Mouse (Mus musculus): Measurements from ENCODE around the gene AA467197. TPM values are rescaled to one million over a fixed set of nuclear protein-coding genes. Genes with fewer than 3 reads are reported as not detected.

AA467197 gene
- polyA plus RNA-seq, 1 experiment from 2014 or later: 6.8 TPM

- Histone ChIP-seq H3K9me3 (ENCODE audit: low read length) (peaks cover 13% of the 10 kb centered on the region), H3K4me1 (ENCODE audit: insufficient read depth) (no peaks in the 10 kb centered on the region), H3K4me3 (ENCODE audit: low read depth, low read length) (no peak overlapping the region), H3K9ac (replicated peaks) (no peak overlapping the region), H3K27ac (ENCODE audit: low read depth) (no peak overlapping the region), H3K36me3 (replicated peaks; ENCODE audit: insufficient read depth, low read length) (no peaks in the 10 kb centered on the region), H3K4me2 (ENCODE audit: low read depth, low read length) (no peak overlapping the region), H3K27me3 (ENCODE audit: insufficient read depth, low read length) (no peaks in the 10 kb centered on the region)
- no peak for DNase-seq
- peak; percentile 27; the same call in 1 of the 2 replicates for ATAC-seq
- TF ChIP-seq CTCF (IDR thresholded peaks at IDR 0.05; ENCODE audit: low read depth) (no peak), EP300 (IDR thresholded peaks at IDR 0.05; ENCODE audit: low read depth) (no peak)
- 75% methylated on average over 5 of the region's 5 CpGs for WGBS (ENCODE audit: insufficient replicate concordance)
Observed at GRCm38 (mm10) chr2:122681379-122682137, 44.8 kb downstream of the AA467197 start.

GRCm38 (mm10) chr2:122682520-122682919, 45.7 kb downstream of the AA467197 start:
- H3K4me3 ChIP-seq (ENCODE audit: low read depth, low read length): no peak overlapping the region
- no peak overlapping the region for H3K4me2 ChIP-seq (ENCODE audit: low read depth, low read length)
- DNase-seq (no peak), ATAC-seq (no peak)
- H3K9me3 ChIP-seq (ENCODE audit: low read length): peaks cover 13% of the 10 kb centered on the region
- WGBS (ENCODE audit: insufficient replicate concordance): 72% methylated on average over 2 of the region's 2 CpGs
- H3K27ac ChIP-seq (ENCODE audit: low read depth): no peak overlapping the region
- H3K9ac ChIP-seq (replicated peaks): no peak overlapping the region
- no peaks in the 10 kb centered on the region for H3K4me1 ChIP-seq (ENCODE audit: insufficient read depth)
- H3K27me3 ChIP-seq (ENCODE audit: insufficient read depth, low read length): no peaks in the 10 kb centered on the region
- no peak for TF ChIP-seq EP300 (IDR thresholded peaks at IDR 0.05; ENCODE audit: low read depth)
- TF ChIP-seq CTCF (IDR thresholded peaks at IDR 0.05; ENCODE audit: low read depth): no peak
- no peaks in the 10 kb centered on the region for H3K36me3 ChIP-seq (replicated peaks; ENCODE audit: insufficient read depth, low read length)

GRCm38 (mm10) chr2:122683641-122684040, 46.9 kb downstream of the AA467197 start:
- ATAC-seq (no peak), DNase-seq (no peak)
- H3K36me3 ChIP-seq (replicated peaks; ENCODE audit: insufficient read depth, low read length): no peaks in the 10 kb centered on the region
- H3K9me3 ChIP-seq (ENCODE audit: low read length): peaks cover 13% of the 10 kb centered on the region
- H3K9ac ChIP-seq (replicated peaks): no peak overlapping the region
- TF ChIP-seq EP300 (IDR thresholded peaks at IDR 0.05; ENCODE audit: low read depth) (no peak), CTCF (IDR thresholded peaks at IDR 0.05; ENCODE audit: low read depth) (no peak)
- no peaks in the 10 kb centered on the region for H3K4me1 ChIP-seq (ENCODE audit: insufficient read depth)
- H3K4me3 ChIP-seq (ENCODE audit: low read depth, low read length): no peak overlapping the region
- no peak overlapping the region for H3K4me2 ChIP-seq (ENCODE audit: low read depth, low read length)
- no peak overlapping the region for H3K27ac ChIP-seq (ENCODE audit: low read depth)
- WGBS (ENCODE audit: insufficient replicate concordance): 72% methylated on average over 1 of the region's 1 CpGs
- H3K27me3 ChIP-seq (ENCODE audit: insufficient read depth, low read length): no peaks in the 10 kb centered on the region

GRCm38 (mm10) chr2:122686665-122687064, 49.9 kb downstream of the AA467197 start:
- no peak for ATAC-seq
- no peak overlapping the region for H3K4me3 ChIP-seq (ENCODE audit: low read depth, low read length)

More at GRCm38 (mm10) chr2:122686665-122687064, 49.9 kb downstream of the AA467197 start:
- Histone ChIP-seq H3K4me1 (ENCODE audit: insufficient read depth) (no peaks in the 10 kb centered on the region), H3K4me2 (ENCODE audit: low read depth, low read length) (no peak overlapping the region), H3K9me3 (ENCODE audit: low read length) (peaks cover 6% of the 10 kb centered on the region), H3K9ac (replicated peaks) (no peak overlapping the region), H3K27me3 (ENCODE audit: insufficient read depth, low read length) (no peaks in the 10 kb centered on the region), H3K36me3 (replicated peaks; ENCODE audit: insufficient read depth, low read length) (no peaks in the 10 kb centered on the region), H3K27ac (ENCODE audit: low read depth) (no peak overlapping the region)
- TF ChIP-seq EP300 (IDR thresholded peaks at IDR 0.05; ENCODE audit: low read depth): no peak
- TF ChIP-seq CTCF (IDR thresholded peaks at IDR 0.05; ENCODE audit: low read depth): no peak
- 71% methylated on average over 6 of the region's 6 CpGs for WGBS (ENCODE audit: insufficient replicate concordance)
- DNase-seq: no peak

MicroRNAs encoded within 50 kb of the gene (microRNA counts, 519-probe panel; counts per million panel counts)
- not detected for microRNA mmu-miR-147

Small RNAs within 50 kb of the gene (microRNA-seq; reads per million reads assigned to microRNA genes)
- gene Mir147: 40.5 reads per million, percentile 34 among the genes with 10 or more reads in this experiment

Other genes with a start within 250 kb of the AA467197 start
- gene Slc28a2, start 210.5 kb upstream of the AA467197 start, polyA plus RNA-seq (2015; fragmentation: Nextera tagmentation; extraction: Ambion mirVana): 1.8 TPM in 2 replicates
- gene Gm14085, start 152.0 kb upstream of the AA467197 start, polyA plus RNA-seq (2015; fragmentation: Nextera tagmentation; extraction: Ambion mirVana): 0.05 TPM in 1 of 2 replicates, not detected in the other
- 28.0 and 30.6 TPM in 2 replicates for gene Gatm, start 25.7 kb upstream of the AA467197 start, polyA plus RNA-seq (2015; fragmentation: Nextera tagmentation; extraction: Ambion mirVana)
- gene Slc30a4, start 65.7 kb downstream of the AA467197 start, polyA plus RNA-seq (2015; fragmentation: Nextera tagmentation; extraction: Ambion mirVana): 1.6 and 1.7 TPM in 2 replicates
- 12.6 and 13.4 TPM in 2 replicates for gene Bloc1s6, start 101.5 kb downstream of the AA467197 start, polyA plus RNA-seq (2015; fragmentation: Nextera tagmentation; extraction: Ambion mirVana)
- gene Sqor, start 128.3 kb downstream of the AA467197 start, polyA plus RNA-seq (2015; fragmentation: Nextera tagmentation; extraction: Ambion mirVana): 14.6 and 15.4 TPM in 2 replicates

All from liver, postnatal 0 days (tissue).